Mouse (Mus musculus) erythroid progenitor cell, adult 5-6 weeks (primary cell): ENCODE measurements around the gene Ccdc15. TPM values are rescaled to one million over a fixed set of nuclear protein-coding genes. Genes with fewer than 3 reads are reported as not detected.

Source experiments
- ATAC-seq: replicated peaks from 2 replicates; pipeline ENCODE4 v1.8.0; 2016; ENCODE audit warnings: moderate number of reproducible peaks, mild to moderate bottlenecking, moderate TSS enrichment, inconsistent platforms; ENCODE audit not compliant: poor library complexity, low FRiP score, severe bottlenecking
- total RNA-seq, 2 experiments: library from RNA; stranded (forward) in 1 of 2; stranded (reverse) in 1 of 2; fragments of 150-400 nt in 1 of 2; fragments of 186-747, 209-891 nt in 1 of 2; gene quantifications; 2 replicates each; pipeline versions ENCODE4 v1.2.3 to v1.2.4; 2015 to 2017; ENCODE audit warnings: low replicate concordance in 2 of 2

Ccdc15 gene
- total RNA-seq (2015; ENCODE audit: low replicate concordance) = 10.1 and 13.7 TPM in 2 replicates
- total RNA-seq (2017; ENCODE audit: low replicate concordance) = 6.1 and 8.0 TPM in 2 replicates

DNA sequence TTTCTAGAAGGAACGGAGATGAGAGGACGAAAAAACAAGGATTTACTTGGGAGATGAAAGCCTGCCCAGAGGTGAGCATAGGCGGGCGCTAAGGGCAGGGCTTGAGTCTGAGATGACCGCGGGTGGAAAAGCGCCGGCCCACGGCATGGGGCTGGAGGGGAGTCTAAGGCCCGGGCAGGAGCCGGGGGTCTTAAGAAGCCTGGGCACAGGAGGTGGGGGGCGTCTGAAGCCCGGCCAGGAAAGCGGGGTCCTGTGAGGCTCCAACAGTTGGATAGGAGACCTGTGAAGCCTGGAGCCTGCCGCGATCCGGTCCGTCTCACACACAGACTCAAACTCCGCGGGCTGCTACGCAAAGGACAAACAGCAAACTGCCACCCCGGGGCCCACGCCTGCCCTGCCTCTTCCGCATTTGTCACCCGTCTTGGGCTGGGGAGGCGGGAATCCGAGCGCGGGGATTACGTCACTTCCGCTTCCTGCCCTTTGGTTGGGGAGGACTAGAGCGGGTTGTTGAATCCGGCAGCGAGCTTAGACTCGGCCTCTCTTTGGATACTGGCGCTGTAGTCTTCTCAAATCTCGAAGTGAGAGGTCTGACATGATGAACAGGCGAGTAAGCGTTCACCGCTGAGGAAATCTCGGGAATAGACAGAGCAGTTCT, at the start of gene Ccdc15:
Ccdc15 (minus strand) TSS at position 445 of the 655 bp plus-strand sequence.
- ATAC-seq = peak; percentile 98

DNA sequence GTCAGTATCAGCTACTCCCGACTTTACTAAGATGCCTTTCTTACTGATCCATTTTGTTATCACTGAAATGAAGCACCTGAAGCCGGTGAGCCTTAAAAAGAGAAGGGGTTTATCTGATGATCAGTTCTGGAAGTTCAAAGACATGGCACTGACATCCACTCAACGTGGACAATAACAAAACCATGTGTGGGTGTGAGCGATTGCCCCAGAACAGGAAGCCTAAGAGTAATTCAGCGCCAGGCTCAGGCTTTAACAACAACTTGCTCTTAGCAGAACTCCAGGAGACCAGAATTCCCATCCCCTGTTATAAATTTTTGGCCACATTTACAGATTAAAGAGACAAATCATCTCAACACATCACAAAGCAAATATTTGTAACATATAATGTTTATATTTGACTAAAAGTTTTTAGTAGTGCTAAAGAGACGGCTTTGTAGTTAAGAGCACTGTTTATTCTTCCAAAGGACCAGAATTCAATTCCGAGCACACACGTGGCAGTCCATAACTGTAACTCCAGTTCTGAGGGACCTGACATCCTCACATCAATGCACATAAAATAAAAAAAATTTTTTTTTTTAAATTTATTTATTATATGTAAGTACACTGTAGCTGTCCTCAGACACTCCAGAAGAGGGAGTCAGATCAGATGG, 45.4 kb upstream of the Ccdc15 start:
- ATAC-seq = no peak

DNA sequence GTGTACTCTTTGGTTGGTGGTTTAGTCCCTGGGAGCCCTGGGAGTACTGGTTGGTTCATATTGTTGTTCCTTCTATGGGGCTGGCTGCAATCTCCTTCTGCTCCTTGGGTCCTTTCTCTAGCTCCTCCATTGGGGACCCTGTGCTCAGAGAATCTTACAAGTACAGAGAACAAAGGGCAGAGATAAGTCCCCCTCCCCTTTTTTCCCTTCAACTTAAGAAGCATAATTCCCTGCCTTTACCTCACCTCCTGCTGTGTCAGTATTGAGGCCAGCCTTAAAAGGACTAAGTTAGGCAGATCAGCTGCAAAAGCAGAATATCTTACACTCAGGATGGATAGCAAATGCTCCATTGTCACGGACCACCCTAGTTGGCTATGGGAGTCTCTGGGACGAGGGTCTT, 43.8 kb upstream of the Ccdc15 start:
- ATAC-seq = no peak

DNA sequence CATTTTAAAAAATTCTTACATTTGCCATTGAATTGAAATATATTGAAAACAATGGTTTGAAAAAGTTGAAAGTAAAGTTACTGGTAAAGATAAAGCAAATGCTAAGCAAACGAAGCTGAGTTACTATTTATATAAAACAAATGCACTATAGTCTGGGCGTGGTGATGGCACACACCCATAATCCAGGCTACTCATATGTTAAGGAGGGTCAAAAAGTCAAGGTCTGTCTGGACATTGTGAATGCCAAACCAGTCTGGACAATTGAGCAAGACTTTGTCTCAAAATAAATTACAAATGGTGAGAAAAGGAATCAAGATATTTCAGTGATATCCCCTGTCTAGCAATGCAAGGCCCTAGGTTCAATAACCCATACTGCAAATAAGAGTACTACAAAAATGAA, 42.7 kb upstream of the Ccdc15 start:
- ATAC-seq = no peak

DNA sequence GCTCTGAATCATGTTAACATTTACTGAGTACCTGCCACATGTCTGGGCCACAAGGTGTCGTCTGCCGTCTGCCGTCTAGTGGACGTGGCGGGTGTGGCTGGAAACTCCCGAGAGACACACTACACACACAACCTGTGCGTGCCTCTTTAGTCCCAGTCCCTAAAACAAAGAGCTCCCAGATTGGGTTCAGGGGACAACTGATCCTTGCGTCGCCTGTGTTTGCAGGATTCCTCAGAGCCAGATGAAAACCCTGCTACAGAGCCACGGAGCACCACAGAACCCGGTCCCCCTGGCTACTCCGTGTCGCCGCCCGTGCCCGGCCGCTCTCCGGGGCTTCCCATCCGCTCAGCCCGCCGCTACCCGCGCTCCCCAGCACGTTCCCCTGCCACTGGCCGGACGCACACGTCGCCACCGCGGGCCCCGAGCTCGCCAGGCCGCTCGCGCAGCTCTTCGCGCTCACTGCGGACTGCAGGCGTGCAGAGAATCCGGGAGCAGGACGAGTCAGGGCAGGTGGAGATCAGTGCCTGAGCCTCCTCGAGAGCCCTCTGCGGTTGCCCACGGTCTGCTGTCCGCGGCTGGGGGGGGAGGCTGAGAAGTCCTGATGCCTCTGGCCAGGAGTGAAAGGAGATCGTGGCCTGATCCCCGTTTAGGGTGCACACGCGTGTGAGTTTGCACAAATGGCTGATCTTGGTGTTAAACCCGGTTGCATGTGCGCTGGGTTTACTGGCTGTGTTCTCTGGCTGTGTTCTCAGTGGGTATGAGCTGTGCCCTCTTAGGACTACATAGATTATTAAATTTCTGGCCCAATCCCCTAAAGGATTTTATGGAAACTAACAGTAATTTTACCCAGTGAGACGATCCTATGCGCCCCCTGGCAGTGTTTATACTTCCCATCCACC, 36.3 kb upstream of the Ccdc15 start:
- no peak for ATAC-seq

DNA sequence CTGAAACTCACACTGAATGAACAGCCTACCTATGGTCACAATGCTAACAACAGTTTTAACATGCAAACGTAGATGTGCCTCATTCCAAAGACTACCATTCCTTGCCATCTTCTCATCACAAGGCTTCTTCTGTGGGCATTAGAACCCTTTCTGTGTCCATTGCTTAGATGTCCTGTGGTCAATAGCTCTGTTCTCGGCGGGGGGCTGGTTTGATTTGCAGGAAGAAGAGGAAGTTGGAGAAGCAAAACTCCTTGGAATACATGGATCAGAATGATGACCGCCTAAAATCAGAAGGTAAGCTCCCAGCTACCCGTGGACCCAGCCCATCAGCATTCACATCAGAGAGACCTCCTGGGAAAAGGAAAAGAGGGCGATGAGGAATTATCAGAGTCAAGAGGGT, 34.9 kb upstream of the Ccdc15 start:
- ATAC-seq = no peak

DNA sequence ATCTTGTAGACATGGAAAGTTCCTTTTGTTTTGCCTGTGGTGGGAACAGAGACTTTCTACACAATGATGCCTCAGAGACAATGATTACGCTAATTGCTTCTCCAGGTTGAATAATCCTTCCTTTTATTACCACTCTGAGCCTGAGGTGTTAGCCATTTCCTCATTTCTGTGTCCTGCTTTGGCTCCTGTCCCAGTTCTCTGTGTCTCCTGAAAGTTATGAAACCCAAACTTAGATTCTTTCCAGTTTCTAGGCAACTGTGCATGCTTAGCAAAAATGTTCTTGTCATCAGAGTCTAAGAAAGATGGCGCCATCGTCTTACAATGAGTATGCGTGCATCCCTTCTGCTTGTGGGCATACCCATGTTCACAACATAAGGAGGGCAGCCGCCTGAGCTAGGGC, 27.5 kb upstream of the Ccdc15 start:
- ATAC-seq = no peak

DNA sequence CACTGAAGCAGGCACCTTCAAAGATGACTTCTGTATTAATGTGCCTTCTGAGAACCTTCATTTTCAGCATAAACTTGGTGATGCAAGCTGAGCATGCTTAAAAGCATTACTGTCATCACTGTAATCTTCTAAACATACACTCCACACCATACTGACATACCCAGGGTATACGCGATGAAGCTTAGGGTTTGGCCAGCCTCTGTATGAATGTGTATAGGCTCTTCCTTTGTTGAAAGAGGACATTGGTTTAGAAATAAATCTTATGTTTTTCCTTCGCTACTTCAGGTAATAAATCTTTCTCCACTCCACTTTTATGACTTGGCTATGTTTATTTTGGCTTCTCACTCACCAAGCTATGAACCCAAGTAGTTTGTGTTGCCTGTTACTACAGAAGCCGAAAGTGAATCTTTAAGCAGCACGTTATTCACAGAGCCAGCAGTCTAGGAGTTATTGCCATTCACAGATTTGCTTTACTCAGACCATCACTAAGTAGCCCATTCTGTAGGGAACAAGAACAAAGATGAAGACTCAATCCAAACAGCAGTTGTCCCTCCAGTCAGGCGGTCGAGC, 23.1 kb upstream of the Ccdc15 start:
- ATAC-seq = no peak

DNA sequence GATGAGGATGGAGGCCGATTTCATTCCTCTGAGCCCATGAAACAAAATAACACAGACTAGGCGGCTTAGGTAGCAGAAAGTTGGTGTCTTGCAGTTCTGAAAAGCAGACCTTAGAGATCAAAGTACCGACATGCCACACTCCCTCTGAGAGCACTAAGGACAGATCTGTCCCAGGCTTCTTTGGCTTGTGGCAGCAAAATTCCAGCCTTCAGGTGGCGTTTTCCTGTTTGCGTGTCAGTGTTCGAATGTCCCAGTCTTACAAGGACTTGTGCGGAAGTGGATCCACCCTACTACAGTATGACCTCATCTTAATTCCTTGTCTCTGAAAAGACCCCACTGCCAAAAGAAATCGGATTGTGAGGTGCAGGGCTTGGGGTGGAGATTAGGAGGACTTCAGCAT, 20.6 kb upstream of the Ccdc15 start:
- ATAC-seq = no peak

DNA sequence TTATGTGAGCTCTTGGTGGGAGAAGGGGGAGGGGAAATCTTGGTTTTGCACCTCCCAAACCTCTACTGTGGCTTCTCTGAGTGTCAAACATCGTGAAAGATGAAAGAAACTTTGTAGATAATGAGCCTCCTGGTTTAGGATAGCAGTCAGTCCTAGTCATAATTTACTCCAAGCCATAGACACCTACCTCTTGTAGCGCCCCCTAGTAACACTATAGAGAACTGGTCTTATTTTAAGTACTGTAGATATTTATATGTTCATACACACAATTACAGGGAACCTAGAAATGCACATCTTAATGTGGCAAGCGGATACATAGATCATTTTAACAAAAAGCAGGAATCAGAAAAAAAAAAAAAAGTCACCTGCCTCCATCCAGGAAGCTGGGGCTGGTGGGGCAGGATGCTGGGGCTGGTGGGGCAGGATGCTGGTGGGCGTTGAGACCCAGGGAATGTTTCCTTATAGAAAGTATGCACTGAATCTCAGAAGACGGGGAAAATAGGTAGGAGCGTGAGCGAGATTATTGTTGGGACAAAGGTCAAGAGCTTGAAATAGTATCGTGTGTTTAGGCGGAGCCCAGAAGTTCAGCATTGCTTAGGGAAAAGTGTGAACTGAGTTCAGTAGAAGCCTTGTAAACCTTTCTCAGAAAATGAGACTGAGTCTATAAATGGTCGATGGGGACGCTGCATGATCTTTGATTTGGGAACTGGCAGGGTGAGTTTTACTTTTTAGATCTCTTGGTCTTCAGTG, 20.0 kb upstream of the Ccdc15 start:
- no peak for ATAC-seq

DNA sequence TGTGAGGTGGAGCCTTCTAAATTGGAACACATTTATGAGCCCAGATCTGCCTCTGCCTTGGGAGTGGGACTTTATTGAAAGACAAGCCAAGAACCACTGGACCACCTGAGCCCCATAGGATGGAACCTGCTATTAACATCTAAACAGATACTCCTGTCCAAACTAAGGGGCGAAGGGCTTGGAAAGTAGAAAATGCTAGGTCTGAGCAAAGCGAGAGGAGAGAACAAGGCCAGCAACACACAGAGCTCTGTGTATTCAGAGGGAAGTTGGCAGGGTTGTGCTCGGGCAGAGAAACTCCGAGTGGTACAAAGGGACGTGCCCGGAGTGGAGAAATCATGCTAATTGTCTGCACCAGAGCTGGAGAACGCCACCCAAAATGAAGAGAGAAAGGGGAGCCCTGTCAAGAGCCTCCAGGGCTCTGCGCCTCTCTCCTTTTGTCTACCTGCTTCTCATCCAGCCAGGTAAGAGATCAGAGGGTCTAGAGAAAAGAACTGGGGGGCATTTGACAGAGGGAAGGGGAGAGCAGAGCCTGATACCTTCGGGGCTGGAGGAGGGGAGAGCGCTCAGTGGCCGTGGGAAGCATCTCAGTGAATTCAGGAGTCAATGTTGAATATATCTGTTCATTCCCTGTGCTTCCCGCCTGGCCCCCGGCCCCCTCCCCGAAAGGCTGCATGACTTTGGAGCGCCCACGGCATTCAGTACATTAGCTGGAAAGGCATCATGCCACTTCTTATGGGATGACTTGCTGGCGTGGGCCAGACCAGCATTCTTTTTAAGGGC, 19.3 kb upstream of the Ccdc15 start, which contains the start of gene Hepacam:
Hepacam (plus strand) TSS at position 51 of the 780 bp plus-strand sequence.
- no peak for ATAC-seq

DNA sequence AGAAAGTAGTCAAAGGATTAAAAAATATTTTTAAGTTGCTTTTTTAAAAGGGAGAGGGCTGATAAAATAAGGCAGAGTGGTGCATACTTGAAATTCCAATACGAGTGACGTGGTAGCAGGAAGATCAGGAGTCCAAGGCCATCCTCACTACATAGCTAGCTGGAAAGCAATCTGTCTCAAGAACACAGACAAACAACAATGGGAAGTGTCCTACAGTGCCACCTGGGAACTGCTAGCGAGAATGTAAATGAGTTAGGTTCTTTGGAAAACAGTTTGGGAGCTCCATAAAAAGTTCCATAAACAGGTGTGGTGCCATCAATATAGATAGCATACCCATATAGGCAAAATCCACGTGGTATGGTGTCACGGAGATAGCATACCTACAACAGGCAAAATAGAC, 17.5 kb upstream of the Ccdc15 start:
- ATAC-seq = no peak

DNA sequence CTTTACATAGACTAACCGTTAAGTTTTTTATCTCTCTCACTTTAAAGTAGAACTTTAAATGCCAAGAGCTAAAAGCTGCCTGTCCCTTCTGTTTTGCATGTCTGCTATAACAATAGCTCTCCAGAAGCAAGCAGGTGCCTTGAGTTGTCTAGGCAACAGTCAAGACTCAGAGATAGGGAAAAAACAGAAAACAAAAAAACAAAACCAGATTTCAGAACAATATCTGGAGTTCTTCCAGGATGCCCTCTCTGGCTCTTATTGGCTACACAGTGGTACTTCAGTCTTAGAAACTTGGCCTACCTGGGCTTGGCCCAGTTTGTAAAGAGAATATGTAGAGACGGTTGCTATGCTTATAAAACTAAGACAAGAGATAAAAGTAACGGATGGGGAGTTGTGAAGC, 16.2 kb upstream of the Ccdc15 start:
- no peak for ATAC-seq

DNA sequence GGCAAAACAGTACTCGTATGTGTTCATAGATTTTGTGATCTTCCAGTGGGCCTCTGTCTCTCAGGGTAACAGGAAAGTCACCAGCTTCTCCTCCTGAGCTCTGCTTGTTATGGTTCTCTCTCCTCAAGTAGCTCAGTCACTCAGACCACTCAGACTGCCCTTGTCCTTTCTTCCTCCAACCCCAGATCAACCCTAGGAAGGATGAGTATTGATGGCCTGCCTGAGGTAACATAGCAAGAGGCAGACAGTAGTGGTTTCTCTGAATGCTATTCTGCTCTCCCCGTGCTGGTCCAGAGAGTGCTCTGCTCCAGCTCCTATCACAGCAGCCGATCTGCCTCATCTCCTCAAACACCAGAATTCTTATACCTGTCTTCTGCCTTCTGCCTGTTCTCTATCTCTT, 15.3 kb upstream of the Ccdc15 start:
- ATAC-seq = no peak

DNA sequence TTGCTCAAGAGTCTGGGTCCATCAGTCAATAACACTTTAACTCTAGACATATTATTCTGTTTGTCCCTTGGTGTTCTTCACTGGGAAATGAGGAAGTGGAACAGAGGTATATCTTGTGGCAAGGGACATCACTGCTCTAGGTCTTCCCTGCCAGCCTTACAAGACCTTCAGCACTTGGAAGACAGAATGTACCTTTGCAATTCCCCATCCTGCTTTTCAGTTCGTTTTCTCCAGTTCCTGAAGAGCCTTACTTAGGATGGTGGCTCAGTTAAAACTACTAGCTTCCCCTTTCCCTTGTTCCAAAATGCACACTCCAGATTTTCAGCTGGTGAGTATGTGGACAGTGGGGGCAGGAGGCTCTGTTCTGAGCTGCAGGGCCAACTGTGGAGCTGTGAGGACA, 14.6 kb upstream of the Ccdc15 start:
- ATAC-seq = no peak

DNA sequence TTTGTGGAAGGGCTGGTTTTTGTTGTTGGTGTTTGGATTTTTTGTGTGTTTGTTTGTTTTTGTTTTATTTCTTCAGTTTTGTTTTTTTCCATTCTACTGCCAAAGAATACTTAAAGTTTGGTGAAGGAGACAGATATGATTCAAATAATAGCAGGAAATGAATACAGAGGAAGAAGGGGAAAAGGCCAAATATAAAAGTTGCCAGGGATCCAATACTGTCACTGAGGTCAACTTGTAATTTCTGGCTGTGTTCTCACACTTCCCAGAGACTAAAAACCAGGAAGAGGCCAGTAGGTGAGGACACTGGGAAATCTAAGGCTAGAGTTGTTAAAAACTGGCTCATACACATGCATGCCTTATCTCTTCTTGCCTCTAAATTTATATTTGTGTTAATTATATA, 13.9 kb upstream of the Ccdc15 start:
- ATAC-seq = no peak

DNA sequence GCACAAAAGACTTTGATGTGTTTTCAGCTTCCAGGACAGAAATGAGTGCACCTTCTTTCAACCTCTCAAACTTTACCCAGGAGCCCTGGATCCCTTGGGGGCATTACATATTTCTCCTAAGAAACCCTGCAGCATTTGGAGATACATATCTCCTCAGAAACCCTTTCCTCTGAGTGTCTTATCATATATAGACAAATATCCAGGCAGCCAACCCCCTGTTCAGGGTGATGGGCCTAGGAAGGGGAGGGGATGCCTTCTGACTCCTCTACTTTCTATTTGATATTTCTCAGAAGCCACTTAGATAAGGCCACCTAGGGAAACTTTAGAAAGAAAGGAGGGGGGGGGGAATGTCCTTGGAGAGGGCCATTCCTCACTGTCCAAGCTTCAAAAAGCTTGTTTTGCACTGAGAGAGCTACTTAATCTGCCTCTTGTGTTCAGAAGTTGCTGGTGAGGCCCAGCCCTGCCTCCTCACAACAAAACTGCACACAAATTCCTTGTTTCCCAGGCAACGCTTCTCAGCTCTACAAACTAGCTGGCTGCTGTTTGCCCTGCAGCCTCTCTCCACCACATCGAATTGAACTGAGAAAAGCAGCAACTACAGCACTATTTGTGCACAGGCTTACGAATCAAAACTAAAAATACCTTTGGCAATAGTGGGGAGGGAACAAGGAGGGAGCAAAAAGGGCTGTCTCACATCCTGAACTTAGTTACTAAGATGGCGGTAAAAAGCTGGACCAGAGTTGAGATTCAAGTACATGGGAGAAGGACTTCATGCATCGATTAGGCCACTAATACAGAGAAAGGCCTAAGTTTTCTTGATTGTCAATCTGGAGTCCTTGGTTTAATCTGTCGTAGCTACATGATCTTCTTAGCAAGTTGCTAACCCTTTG, 11.3 kb upstream of the Ccdc15 start:
- ATAC-seq = no peak
